12 mouse cellular contexts compared by ENCODE assay signal in the genomic region with DNA sequence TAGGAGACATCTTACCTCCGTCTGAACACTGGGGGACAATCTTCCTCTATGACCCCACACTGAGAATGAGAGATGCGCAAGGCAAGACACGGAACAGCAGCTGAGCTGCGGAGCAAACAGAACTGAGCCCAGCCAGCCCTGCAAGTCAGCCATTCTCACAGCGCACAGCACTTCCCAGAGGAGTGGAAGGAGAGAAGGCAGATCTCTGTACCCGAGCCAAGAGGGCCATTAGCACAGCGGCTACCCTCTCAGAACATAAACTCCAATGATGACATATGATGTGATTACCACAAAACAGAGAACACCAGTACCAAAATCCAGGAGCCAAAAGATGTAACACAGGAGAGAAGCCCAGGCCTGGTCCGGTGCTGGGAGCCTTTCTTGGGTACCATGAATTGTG.
"Had no signal": no experiment of that assay in that cellular context is flagged by ENCODE, and none has a peak within 500 bp of the region (broad histone marks: within the 10 kb centered on the region; RNA-seq: fewer than 3 reads in every experiment).

No protein-coding gene starts in this region.

- H3K9ac ChIP-seq: limb, embryonic 12.5 days; liver, embryonic 13.5 days; liver, postnatal 0 days; midbrain, embryonic 12.5 days had no signal

- ATAC-seq: intestine, postnatal 0 days; liver, postnatal 0 days; lung, postnatal 0 days had no signal

- H3K9me3 ChIP-seq: limb, embryonic 12.5 days; liver, embryonic 13.5 days; midbrain, embryonic 12.5 days had no signal

- H3K36me3 ChIP-seq: limb, embryonic 12.5 days; liver, embryonic 13.5 days; midbrain, embryonic 12.5 days had no signal

- DNase-seq: kidney, adult 8-10 months; kidney, postnatal 25 days; liver; liver, embryonic 13.5 days; liver, postnatal 0 days; lung, postnatal 36 days; thymus, adult 18-20 months; thymus, postnatal 14 days had no signal

- H3K4me3 ChIP-seq: limb, embryonic 12.5 days; liver, embryonic 13.5 days; midbrain, embryonic 12.5 days had no signal

- H3K4me2 ChIP-seq: limb, embryonic 12.5 days; liver, embryonic 13.5 days; midbrain, embryonic 12.5 days had no signal

- H3K27ac ChIP-seq: limb, embryonic 12.5 days; liver, embryonic 13.5 days; midbrain, embryonic 12.5 days had no signal
